Mouse (Mus musculus) layer of hippocampus, postnatal 14 days (tissue): ENCODE data around the gene Dph1. TPM values are rescaled to one million over a fixed set of nuclear protein-coding genes. Genes with fewer than 3 reads are reported as not detected.

Source experiments
- DNase-seq, 2 experiments: peaks; one replicate each; pipeline ENCODE4 v3.0.0; 2021 to 2022; ENCODE audit warnings: low spot score in 2 of 2, mixed read lengths in 1 of 2
- long read RNA-seq, 2 experiments: library from polyadenylated mRNA; stranded (forward); transcript quantifications; one replicate each; pipeline ENCODE4 v2.0.0; 2021
- total RNA-seq, 2 experiments: library from RNA; stranded (reverse); gene quantifications; 2 replicates each; pipeline ENCODE4 v1.2.3; 2021

Dph1 gene
- total RNA-seq = 10 to 100 TPM; 21.7 to 24.4 TPM
- long read RNA-seq, experiment 1, transcript Dph1-201 (13 exons, 2,139 nt) = major isoform, 16 of 24 reads
- long read RNA-seq, experiment 1, partial matches to known transcripts = 3 of 24 reads
- long read RNA-seq, experiment 1, other reads (novel, unspliced or antisense) = 5 of 24 reads
- long read RNA-seq, experiment 2, transcript Dph1-201 (13 exons, 2,139 nt) = major isoform, 17 of 26 reads
- long read RNA-seq, experiment 2, partial matches to known transcripts = 6 of 26 reads
- long read RNA-seq, experiment 2, other reads (novel, unspliced or antisense) = 3 of 26 reads

DNA sequence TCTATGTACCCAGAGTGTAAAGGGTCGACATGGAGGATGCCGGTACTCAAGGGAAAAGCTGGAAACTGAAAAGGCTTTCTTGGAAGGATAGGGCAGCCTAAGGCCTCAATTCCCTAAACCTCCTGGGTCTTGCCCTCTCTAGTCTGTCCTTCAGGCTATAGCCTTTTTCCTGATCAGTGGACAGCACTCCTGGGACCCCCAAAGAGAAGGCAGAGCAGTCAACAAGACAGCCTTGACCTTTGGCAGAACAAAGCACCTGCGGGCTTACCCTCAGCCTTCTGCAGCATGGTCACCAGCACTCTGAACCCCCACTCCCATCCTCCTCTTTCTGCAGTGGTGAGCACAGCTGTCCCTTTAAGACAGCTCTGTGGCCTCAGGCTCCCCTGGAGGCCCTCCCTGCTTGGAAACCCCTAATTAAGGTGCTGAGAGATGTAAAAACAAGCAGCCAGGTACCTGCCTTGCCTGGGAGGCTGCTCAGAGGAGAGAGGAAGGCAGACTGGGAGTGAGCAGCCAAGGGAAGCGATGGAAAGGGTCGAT is at the start of gene Dph1:
Dph1 (minus strand) TSS at position 337 of the 537 bp plus-strand sequence.
- DNase-seq = no peak

DNA sequence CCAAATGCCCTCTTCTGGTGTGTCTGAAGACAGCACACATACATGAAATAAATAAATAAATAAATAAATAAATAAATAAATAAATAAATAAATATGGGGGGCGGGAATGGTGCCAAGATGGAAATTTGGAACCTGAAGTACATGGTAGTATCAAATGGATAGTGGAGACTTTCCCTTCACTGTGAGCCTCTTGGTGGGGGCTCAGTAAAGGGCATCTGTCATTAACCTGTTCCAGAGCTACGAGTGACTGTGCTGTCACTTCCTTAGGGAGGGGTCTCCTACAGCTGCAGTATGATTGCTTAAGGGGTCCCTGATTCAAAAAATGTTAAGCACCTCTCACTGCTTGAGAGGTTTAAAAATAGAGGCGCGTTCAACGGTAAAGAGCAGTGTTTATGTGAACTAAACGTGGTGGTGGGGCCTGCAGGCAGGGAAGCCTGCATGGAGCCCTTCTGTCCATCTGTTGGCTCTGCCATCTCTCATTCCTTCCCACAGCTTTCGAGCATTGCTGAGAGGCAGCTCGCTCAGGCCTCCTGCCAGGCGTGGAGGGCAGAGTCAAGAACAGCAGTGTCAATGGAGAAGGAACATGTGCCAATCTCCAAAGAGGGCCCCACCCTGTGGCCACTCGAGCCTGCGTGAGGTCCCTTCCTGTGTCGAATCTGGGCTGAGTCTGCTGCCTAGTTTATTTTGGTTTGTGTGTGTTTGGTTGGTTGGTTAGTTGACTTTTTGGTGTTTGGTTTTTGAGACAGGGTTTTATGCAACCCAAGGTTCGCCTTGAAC is 49.3 kb upstream of the Dph1 start:
- DNase-seq = no peak

DNA sequence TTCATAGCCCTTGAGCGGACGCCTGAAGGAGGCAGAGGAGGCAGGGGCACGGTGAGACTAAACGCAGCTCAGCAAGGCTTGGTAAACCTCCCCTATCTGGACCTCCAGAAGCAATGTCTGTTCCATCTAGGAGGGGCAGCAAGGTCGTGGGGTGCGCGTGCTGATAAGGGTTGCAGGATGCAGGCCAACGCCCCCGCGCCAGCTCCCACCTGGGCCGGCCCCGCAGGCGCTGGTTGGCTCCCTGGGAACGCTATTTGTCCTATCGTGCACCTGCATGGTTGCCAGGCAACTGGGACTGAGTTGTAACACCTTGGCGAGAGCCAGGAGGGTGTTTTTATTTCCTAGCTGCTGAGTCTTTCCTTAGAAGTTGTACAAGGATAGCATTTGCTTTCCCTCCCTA is 43.7 kb upstream of the Dph1 start:
- DNase-seq = no peak

DNA sequence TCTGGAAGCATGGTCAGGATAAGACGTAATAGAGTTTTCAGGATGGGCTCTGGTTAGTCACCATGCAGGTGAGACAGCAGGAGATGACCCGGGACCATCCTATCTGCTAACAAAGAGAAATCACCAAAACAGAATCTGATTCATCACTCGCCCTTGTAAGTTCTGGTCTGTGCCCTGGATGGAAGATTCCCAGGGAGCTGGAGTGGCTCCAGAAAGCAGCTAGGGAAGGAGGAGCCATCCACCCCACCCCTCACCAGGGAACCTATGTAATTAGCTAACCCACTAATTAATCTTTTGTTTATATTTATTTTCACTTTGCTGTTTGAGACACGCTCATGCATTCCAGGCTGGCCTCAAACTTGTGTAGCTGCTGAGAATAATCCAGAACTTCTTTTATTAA is 41.4 kb upstream of the Dph1 start:
- DNase-seq = no peak

DNA sequence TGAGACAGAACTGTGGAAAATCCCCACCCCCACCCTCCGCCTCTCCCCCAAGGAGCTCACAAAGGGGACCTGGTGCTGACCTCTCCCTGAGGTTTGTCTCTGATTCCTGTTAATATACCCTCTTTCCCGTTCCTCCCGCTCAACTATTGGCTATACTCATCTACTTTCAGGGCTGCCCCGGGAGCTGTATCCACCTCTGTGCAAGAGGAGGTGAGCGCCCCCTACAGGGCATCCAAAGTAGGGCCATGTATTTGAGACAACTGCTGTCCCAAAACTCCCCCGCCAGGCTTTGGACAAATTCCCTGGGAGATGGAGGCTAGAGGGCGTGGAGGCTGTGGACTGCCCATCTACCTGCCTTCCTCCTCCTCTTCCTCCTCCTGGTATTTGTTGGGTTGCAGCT is 40.7 kb upstream of the Dph1 start:
- DNase-seq = peak in 1 of 2 experiments; percentile 49

DNA sequence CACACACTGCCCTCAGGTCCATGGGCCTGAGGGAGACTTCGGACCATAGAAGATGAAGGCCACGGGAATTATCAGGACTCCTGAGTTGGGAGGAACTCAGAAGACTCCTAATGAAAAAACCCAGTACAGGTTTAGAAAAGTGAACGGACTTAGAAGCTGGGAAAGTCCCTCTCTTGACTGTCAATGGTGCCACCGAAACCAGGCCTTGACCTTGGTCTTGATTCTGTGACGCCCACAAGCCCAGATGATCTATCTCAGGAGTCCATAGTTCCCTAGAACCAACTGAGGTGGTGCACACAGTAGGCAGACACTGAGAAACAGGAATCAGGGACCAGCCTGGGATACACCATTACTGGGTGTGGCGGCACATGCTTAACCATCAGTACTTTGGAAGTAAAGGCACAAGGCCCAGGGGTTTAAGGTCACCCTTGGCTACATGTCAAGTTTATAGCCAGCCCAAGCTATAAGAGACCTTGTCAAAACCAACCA is 39.3 kb upstream of the Dph1 start:
- no peak for DNase-seq

DNA sequence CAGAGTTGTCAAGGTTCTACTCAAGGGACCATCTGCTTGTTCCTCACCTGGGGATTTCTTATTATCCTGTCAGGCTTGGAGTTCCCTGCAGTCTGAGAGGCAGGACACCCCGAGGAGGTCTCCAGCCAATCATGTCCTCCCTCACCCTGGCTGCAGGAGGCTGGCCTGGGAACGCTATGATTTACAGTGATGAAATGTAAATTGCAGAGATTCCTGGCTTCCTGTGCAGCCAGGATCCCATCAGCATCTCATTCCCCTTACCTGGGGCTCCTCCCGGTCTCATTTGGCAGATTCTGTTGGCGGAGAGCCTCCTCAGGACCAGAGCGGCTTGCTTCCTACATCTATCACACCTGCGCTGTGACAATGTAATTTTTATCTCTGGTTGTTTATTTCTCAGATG is 38.2 kb upstream of the Dph1 start:
- DNase-seq = no peak

DNA sequence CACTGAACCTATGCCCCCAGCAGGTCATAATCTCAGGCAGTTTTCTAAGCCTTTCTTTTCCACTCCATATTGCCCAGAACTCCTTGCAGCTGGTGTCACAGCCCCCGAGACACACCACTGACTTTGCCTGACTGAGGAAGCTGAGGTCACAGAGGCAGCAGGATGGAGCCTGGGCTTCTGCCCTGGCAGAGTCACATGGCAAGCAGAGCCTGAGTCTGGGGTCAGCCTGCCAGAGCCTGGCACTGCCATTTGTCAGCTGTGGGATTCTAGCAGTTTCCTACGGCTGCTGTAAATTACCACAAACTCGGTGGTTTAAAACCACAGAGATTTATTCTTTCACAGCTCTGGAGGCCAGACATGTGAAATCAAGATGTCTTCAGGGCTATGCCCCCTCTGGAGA is 36.6 kb upstream of the Dph1 start:
- DNase-seq = no peak

DNA sequence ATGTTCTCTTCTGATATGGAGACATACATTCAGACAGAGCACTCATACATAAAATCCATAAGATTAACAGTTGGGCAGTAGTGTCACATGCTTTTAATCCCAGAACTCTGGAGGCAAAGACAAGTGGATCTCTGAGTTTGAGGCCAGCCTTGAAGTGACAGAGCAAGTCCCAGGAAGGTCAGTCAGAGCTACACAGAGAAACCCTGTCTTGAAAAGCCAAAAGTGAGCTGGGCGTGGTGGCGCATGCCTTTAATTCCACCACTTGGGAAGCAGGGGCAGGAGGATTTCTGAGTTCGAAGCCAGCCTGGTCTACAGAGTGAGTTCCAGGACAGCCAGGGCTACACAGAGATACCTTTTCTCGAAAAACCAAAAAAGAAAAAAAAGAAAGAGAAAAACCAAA is 33.8 kb upstream of the Dph1 start:
- DNase-seq = no peak

DNA sequence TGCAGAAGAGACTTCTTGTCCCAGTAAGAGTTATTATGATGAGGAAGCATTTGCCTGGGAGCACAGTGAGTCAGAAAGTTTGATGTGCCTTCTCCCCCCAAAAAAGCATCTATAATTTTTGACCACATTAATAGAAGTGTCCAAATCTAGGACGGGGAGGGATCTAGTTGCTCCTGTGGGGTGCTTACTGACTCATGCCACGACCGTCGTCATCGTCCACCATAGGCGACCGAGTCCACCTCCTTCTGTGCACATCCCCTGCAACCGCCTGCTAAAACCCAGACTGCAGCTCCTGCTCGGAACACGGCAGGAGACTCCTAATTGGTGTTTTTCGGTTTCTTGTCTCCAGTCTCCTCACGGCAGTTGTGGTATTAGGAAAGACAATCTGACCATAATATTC is 33.0 kb upstream of the Dph1 start:
- DNase-seq = no peak

DNA sequence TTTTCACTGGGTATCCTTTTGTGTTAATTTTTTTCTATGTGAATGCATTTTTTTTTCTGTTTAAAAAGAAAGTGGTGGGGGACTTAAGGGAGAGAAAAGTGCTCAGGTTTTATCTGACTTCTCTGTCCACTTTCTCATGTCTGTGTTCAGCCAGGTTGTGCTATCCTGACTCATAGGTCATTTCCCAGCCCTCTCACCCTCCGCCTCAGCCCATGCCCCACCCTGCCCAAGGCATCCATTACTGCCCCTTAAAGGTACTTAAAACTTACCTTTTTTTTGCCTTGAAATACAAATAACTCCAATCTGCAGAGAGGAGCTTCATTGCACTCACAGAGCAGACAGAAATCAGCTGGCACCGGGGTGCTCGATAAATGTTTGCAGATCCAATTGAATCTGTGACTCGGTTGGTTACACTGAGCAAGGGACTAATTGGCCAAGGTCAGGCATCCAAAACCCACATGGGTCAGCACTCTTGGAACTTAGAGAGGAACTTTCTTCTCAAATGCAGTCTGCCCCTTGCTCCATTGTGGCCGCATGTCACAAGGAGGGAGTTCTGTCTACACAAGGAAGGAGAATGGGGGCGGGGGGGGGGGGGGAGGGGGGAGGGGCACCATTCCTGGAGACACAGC is 29.6 kb upstream of the Dph1 start:
- no peak for DNase-seq

DNA sequence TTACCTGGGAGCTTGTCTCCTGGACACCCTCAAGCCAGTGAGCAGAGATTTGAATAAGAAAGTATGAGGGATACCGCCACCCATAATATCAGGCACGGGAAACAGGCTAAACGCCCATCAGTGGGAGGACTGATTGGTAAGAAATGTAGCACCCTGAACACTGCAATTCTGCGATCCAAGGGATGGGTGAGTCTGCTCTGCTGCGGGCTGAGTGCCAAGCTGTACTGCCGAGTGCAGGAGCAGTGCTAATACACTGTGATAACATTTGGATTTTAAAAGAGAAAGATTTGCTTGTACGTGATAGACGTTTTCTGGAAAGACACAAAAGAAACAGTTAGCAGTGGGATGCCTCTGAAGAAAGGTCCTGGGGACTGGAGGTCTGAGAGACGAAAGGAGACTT is 29.1 kb upstream of the Dph1 start:
- peak; percentile 46 to 65 for DNase-seq

DNA sequence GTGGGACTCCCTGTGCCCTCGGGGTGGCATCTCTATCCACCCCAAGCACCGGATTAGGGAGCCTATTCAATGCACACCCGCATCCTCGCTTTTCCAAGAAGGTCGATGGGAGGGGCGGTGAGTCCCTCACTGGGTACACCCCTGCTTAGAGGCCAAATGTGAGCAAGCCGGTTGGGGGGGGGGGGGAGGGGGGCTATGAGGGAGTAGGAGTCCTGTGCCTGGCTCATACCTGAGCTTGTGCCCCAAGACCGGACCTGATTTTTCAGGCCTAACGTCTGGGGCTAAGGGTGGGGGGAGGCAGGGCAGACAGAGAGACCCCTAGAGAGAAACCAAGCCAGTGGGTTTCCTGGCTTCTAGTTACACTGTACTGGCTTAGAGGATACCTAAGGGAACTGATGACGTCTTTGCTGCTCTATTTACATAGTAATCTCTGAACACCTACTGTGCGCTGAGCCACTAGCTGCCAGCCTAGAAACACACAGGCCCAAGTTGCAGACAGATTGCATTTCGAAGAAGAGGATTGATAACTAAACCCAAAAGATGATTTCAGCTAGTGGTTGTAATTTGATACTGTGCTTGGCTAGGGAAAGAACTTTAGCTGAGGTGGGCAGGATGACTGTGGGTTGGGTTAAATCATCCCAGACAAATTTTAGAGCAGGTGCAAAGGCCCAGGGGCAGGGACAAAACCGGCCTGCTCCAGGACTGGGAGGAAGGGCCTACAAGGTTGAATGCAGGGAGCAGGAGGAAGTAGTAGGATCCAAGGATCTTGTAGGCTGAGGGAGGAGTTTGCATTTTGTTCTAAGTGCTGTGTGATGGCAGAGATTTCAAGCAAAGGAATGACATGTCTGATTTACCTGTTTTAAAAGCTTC is 23.3 kb upstream of the Dph1 start:
- DNase-seq = no peak

DNA sequence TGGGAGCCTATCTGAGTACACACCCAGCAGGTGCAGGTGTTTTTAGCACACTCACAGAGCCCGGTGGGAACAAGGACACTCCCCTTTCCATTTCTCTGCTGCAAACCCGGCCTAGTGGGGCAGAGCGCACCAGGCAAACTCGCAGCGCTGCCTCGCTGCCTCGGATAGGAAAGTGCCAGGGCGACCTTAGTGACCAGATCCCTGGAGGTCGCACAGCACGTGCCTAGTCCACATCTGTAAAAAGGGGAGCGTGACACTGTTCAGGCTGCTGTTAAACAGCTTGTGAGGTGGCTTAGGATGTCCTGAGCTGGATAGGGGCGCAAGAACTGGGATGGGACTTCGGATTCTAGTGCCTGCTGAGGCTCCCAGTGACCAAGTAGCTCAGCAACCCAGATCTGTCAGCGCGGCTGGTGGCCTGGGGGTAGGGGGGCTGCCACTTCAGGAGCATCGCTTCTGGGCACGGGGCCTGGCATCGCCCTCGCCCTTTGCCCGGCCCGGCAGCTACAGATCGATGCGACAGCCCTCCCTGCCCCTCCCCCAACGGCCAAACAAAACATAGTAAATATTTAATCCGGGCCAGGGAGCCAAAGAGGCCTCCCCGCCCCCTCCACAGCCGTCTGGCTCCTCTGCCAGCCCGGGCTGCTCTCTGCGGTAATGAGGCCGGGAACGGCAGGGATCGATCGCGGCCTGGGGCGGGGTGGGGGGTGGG is 22.5 kb upstream of the Dph1 start:
- DNase-seq = no peak

DNA sequence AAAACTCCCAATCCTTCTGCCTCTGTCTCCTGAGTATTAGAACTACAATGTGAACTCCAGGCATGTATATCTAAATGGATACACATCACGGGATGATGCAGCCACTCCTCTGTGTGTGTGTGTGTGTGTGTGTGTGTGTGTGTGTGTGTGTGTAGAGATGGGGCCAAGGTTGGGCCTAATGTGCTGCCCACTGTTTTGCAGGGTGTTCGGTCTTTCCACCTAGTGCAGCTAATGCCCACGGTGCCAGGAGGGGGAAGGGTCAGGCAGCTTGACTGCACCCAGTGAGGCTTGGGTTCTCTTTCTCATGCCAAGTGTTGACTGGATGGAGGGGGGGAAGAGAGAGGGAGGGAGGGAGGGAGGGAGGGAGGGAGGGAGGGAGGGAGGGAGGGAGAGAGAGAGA is 21.8 kb upstream of the Dph1 start:
- no peak for DNase-seq

DNA sequence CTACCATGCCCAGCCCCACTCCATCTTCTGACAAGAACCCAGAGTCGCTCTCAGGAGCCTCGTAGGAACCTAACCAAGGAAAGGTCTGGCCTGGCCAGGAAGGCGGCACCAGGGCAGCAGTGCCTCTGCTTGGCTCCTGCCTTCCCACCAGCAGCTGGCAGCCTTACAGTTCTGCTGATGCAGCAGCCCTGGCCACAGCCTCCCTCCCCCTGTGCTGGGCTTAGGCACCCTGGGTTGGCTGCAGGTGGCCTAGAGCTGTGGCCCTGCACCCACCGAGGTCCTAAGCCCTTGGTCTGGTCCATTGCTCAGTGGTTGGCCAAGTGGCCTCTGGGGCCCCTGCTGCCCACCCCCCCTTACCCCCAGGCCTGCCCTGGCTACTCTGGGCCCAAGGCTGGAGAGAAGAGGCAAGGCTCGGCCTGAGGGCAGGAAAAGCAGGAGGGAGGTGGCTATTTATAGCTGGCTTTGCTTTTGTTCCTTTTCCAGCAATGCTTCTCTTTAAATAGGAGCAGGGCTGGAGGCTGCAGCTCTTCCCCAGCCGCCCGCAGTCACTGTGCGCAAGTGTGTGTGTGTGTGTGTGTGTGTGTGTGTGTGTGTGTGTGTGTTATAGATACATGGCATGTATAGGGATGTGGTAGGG is 21.1 kb upstream of the Dph1 start:
- DNase-seq = no peak

DNA sequence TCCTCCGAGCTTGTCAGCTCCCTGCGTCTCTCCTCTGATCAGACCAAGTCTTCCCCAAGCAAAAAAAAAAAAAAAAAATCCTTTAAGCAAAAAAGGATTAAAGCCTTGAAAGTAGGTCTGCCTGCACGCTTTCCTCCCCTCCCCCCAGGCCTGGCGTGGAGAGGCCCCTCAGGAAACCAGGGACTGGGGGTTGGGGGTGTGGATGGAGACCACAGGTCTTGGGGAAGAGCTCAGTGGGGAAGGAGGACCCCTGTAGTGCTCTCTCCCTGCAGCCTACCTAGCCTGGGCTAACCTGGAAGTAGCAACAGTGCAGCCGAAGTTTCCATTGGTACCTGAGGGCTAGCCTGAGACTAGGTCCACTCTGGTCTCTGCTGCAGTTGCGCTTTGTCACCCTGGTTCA is 19.7 kb upstream of the Dph1 start:
- DNase-seq = no peak

DNA sequence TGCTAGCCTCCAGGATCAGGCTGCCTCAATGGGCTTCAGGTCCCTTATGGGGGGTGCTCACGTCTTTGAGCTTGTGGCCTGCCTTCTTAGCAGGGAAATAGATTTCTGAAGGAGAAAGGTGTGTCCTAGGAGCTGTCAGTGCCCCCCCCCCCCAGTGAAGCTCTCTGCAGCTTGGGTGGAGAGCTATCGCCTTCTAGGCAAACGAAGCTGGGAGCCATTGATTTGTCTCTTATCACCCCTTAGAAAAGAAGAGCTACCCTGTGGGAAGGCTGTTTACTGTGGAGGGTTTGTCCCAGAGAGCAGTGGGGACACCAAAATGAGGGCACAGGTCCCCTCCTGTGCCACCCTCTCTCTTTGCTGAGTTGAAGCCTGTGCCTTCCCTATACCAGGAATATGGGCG is 19.1 kb upstream of the Dph1 start:
- DNase-seq = no peak

DNA sequence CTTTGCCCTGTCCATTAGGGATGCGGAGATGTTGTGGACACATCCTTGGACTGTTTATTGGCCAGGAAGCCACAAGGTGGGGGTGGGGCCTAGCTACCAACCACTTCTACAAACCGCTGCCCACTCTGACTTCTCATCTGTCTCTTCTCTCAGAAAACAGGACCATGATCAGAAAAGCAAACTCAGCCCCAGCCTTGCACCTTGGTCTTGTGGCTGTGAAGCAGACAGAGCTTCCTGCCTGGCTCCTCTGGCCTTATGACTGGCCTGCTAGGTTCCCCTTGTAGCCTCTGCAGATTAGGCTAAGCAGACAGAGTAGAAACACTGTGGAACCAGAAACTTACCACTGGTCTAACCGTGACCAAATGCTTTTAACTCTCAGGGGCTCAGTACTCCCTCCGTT is 18.3 kb upstream of the Dph1 start:
- DNase-seq = no peak

DNA sequence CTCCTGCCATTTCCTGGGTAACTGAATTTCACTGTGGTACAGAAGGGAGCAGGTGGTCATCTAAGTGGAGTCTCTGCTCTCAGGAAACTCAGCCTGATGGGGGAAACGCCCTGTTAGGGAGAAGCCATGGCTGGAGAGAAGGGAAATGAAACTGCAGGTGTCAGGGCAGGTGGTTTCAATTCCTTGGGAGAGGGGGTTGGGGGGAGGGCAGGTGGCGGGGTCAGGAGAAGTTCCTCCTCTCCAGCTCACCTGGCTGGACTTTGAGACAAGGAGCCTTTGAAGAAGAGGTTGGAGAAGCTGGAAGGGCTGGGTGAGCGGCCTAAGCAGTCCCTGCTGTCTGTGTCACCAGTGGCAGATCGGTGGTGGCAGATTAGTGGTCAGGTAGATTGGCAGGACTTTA is 15.3 kb upstream of the Dph1 start:
- DNase-seq = no peak
